Mouse (Mus musculus) testis, adult 2 months (tissue): ENCODE results near the gene Fbxo28.

Source experiments
- CTCF ChIP-seq: fragments of 200-500 bp; IDR thresholded peaks from 2 replicates; pipeline ENCODE4 v1.5.1; 2012; ENCODE audit warnings: low read depth, mild to moderate bottlenecking, inconsistent platforms, low read length, moderate library complexity; ENCODE audit not compliant: control insufficient read depth, insufficient read depth, insufficient replicate concordance
- POLR2A ChIP-seq: fragments of 200-500 bp; IDR thresholded peaks from 2 replicates; pipeline ENCODE4 v1.6.1; 2012; ENCODE audit warnings: low read depth, mild to moderate bottlenecking, inconsistent platforms, low read length, moderate library complexity; ENCODE audit not compliant: control insufficient read depth

DNA sequence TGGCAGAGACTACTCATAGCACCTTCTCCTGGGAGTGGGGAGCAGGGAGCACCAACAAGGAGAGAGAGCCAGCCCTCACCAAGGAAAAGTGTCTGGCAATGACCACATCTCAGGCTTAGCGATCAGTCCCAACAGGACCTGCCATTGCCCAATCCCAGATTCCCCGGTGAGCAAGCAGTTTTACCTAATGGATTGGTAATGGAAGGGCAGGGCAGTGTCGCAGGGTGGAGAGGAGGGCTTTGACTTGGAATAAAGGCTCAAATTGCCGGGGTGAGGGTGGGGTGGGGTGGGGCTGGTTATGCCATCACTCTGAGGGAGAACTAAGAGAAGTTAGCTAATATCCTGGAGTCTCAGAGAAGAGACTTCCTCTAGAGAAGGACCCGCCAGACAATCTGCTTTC, 69.8 kb downstream of the Fbxo28 start:
- TF ChIP-seq CTCF (no peak), POLR2A (no peak)
